Mouse (Mus musculus) midbrain, embryonic 14.5 days (tissue): ENCODE data around the gene Dnajc1. TPM values are rescaled to one million over a fixed set of nuclear protein-coding genes. Genes with fewer than 3 reads are reported as not detected.
A peak's percentile ranks its signal among the peaks of the same experiment; 100 is the strongest.

Experiments
- ATAC-seq: fragments of 200-750 bp; cut with Nextera tagmentation; 2 replicates; pipeline ENCODE4 v1.8.0; 2017; ENCODE audit warnings: moderate number of reproducible peaks, moderate library complexity; ENCODE audit not compliant: low FRiP score, low TSS enrichment
- DNase-seq: peaks from one replicate; pipeline ENCODE4 v3.0.0-alpha.2; 2015
- H3K27ac ChIP-seq: fragments of 300-500 bp; sonication (generic); replicated peaks from 2 replicates; pipeline ENCODE4 v1.5.1; 2014; ENCODE audit warnings: mild to moderate bottlenecking, low read depth, low read length, moderate library complexity
- H3K27me3 ChIP-seq: fragments of 300-500 bp; sonication (generic); 2 replicates; pipeline ENCODE4 v1.6.1; 2014; ENCODE audit warnings: low read length, control low read depth, mixed read lengths; ENCODE audit not compliant: control insufficient read depth, insufficient read depth
- H3K36me3 ChIP-seq: fragments of 300-500 bp; sonication (generic); 2 replicates; pipeline ENCODE4 v1.6.1; 2014; ENCODE audit warnings: low read length, control low read depth; ENCODE audit not compliant: control insufficient read depth, insufficient read depth
- H3K4me1 ChIP-seq: fragments of 300-500 bp; sonication (generic); 2 replicates; pipeline ENCODE4 v1.6.1; 2014; ENCODE audit warnings: mild to moderate bottlenecking, antibody characterized with exemption, low read length, control low read depth; ENCODE audit not compliant: control insufficient read depth, insufficient read depth
- H3K4me2 ChIP-seq: fragments of 300-500 bp; sonication (generic); 2 replicates; pipeline ENCODE4 v1.6.1; 2014; ENCODE audit warnings: mild to moderate bottlenecking, low read length, moderate library complexity
- H3K4me3 ChIP-seq: fragments of 300-500 bp; sonication (generic); replicated peaks from 2 replicates; pipeline ENCODE4 v1.5.1; 2014; ENCODE audit warnings: low read depth, low read length
- H3K9ac ChIP-seq: fragments of 300-500 bp; sonication (generic); replicated peaks from 2 replicates; pipeline ENCODE4 v1.6.1; 2014; ENCODE audit warnings: mild to moderate bottlenecking, low read length, moderate library complexity
- H3K9me3 ChIP-seq: fragments of 300-500 bp; sonication (generic); 2 replicates; pipeline ENCODE4 v1.6.1; 2016; ENCODE audit warnings: low read length, control low read depth, mixed read lengths; ENCODE audit not compliant: control insufficient read depth
- WGBS: fragments of 180-500 bp; shearing (Covaris S2); extraction: QIAGEN DNeasy Blood & Tissue Kit; methylation state at CpG from one replicate; pipeline ENCODE4 v1.1.7; 2014; 5-methylcytosine and 5-hydroxymethylcytosine counted together
- polyA plus RNA-seq: library from polyadenylated mRNA; unstranded; fragments of >200 nt; fragmentation: Nextera tagmentation; extraction: Ambion mirVana; gene quantifications from 2 replicates; pipeline ENCODE4 v1.2.1, GENCODE M21; 2014

Dnajc1 gene
- 20.7 and 22.2 TPM in 2 replicates for polyA plus RNA-seq

GRCm38 (mm10) chr2:18392331-18393021 lies at the start of gene Dnajc1:
Gene Dnajc1, minus strand, starts transcription at chr2:18392830.
- Histone ChIP-seq H3K36me3 (no peaks in the 10 kb centered on the region), H3K9ac (peak within 1 kb of the TSS; percentile 78), H3K4me3 (peak within 1 kb of the TSS; percentile 70), H3K9me3 (no peaks in the 10 kb centered on the region), H3K27ac (peak within 1 kb of the TSS; percentile 97), H3K4me2 (peak within 1 kb of the TSS; percentile 90), H3K4me1 (peaks cover 15% of the 10 kb centered on the region; the same call in 1 of the 2 replicates), H3K27me3 (no peaks in the 10 kb centered on the region)
- ATAC-seq = peak; percentile 100
- WGBS = under 1% methylated on average over 69 of the region's 69 CpGs
- DNase-seq = peak; percentile 97

DNA sequence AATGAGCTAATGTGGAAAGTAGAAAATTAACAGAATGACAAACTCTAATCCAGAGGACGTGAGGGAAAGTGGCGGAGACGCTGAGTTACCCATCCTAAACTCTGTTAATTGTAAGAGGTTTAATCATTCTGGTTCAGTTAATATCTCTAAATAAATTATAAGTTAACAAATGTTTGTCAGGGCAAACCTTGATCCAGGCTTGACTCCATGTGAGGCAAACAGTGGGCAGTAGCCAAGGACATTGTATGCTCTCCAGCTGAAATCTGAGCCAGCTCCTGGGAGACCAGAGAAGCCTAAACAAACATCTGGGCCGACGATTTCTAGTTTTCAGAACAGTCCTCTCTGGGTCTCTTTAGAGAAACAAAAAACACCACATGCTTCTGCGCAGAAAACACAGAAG lies 49.2 kb upstream of the Dnajc1 start:
- no peak overlapping the region for H3K9ac ChIP-seq
- no peak overlapping the region for H3K27ac ChIP-seq
- peak; percentile 14 for DNase-seq
- H3K4me2 ChIP-seq = no peak overlapping the region
- H3K36me3 ChIP-seq = no peaks in the 10 kb centered on the region
- no peaks in the 10 kb centered on the region for H3K4me1 ChIP-seq
- no peaks in the 10 kb centered on the region for H3K9me3 ChIP-seq
- no peak overlapping the region for H3K4me3 ChIP-seq
- no peak for ATAC-seq
- H3K27me3 ChIP-seq = no peaks in the 10 kb centered on the region
- 49% methylated on average over 6 of the region's 6 CpGs for WGBS

- Histone ChIP-seq H3K4me2 (no peak overlapping the region), H3K4me3 (no peak overlapping the region), H3K9ac (no peak overlapping the region), H3K36me3 (no peaks in the 10 kb centered on the region), H3K4me1 (no peaks in the 10 kb centered on the region), H3K9me3 (no peaks in the 10 kb centered on the region), H3K27me3 (no peaks in the 10 kb centered on the region), H3K27ac (no peak overlapping the region)
- WGBS = 91% methylated on average over 3 of the region's 3 CpGs
- no peak for ATAC-seq
- no peak for DNase-seq
Measured at GRCm38 (mm10) chr2:18415242-18415641, 22.6 kb upstream of the Dnajc1 start.

DNA sequence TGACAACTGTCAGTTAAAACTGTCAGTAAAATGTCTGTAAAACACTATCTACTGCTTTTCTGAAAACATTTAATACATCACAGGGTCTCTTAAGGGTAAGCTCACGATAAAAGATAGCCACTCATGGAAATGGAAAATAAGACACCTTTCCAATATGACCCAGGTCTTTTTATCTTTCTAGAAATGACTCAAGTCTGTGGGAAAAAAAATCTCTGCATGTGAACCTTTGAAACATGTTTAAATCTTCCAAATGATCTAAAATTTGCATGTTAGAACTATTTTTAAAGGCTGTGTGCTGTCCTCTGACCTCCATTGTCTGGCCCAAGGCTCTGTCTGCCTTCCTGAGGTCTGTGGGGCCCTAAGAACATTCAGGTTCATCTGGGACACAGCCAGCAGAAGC lies 11.0 kb upstream of the Dnajc1 start:
- WGBS = 83% methylated on average over 1 of the region's 1 CpGs
- H3K27ac ChIP-seq = no peak overlapping the region
- H3K36me3 ChIP-seq = no peaks in the 10 kb centered on the region
- H3K4me2 ChIP-seq = no peak overlapping the region
- no peaks in the 10 kb centered on the region for H3K27me3 ChIP-seq
- no peak for DNase-seq
- no peak overlapping the region for H3K4me3 ChIP-seq
- H3K9ac ChIP-seq = no peak overlapping the region
- H3K9me3 ChIP-seq = no peaks in the 10 kb centered on the region
- no peaks in the 10 kb centered on the region for H3K4me1 ChIP-seq
- no peak for ATAC-seq

- no peak overlapping the region for H3K27ac ChIP-seq
- DNase-seq (no peak), ATAC-seq (no peak)
- no peaks in the 10 kb centered on the region for H3K9me3 ChIP-seq
- H3K4me1 ChIP-seq = no peaks in the 10 kb centered on the region
- no peak overlapping the region for H3K9ac ChIP-seq
- no peaks in the 10 kb centered on the region for H3K27me3 ChIP-seq
- H3K36me3 ChIP-seq = no peaks in the 10 kb centered on the region
- WGBS = 83% methylated on average over 2 of the region's 2 CpGs
- no peak overlapping the region for H3K4me2 ChIP-seq
- H3K4me3 ChIP-seq = no peak overlapping the region
Measured at GRCm38 (mm10) chr2:18401771-18402170, 9.1 kb upstream of the Dnajc1 start.

DNA sequence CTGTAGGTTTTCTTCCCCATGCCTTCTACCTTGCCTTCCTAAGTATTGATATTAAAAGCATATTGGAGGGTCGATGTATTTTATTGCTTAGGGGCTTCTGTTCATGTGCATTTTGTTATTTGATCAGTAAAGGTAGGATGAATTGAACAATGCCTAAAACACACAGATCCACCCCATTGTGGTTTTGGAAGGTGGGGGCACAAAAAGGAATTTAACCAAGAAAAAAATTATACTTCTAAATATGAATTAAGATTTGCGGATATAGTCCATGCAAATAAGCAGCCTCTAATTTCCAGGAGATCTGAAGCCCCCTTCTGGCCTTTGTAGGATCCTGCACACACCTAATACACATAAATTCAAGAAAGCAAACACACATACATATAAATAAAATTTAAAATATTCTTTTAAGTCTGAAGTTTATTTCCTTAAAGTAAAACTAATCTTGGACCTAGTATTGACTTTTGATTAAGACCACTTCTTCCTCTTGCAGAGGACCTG lies 441 bp upstream of the Dnajc1 start:
- Histone ChIP-seq H3K36me3 (no peaks in the 10 kb centered on the region), H3K9ac (peak overlapping the region; percentile 78), H3K9me3 (no peaks in the 10 kb centered on the region), H3K27ac (peak overlapping the region; percentile 97), H3K4me1 (peaks cover 15% of the 10 kb centered on the region; the same call in 1 of the 2 replicates), H3K27me3 (no peaks in the 10 kb centered on the region), H3K4me2 (peak overlapping the region; percentile 90), H3K4me3 (peak overlapping the region; percentile 70)
- no peak for ATAC-seq
- DNase-seq = peak; percentile 46
- 68% methylated on average over 2 of the region's 2 CpGs for WGBS

DNA sequence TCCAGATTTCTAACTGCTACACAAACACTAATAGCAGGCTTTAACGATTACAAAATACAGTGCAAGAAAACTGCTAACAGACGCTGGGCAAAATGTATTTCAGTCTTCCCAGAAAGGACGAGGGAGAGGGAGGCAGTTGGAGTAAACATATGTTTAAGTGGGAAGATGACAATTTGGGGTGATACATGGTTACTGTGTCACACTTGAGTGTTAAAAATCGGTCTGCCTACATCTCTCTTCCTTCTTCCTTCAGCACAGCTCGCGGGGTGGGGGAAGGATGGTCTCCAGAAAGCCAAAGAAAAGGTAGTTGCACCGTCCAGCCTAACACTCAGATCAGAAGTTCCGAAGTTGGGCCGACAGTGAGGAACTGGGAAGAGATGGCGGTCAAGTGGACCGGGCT lies 769 bp downstream of the Dnajc1 start:
- DNase-seq (no peak), ATAC-seq (no peak)
- Histone ChIP-seq H3K36me3 (no peaks in the 10 kb centered on the region), H3K9me3 (no peaks in the 10 kb centered on the region), H3K27me3 (no peaks in the 10 kb centered on the region), H3K4me3 (peak overlapping the region; percentile 70), H3K9ac (peak overlapping the region; percentile 78), H3K4me2 (peak overlapping the region; percentile 90), H3K27ac (peak overlapping the region; percentile 97), H3K4me1 (peaks cover 15% of the 10 kb centered on the region; the same call in 1 of the 2 replicates)
- under 1% methylated on average over 11 of the region's 11 CpGs for WGBS

GRCm38 (mm10) chr2:18389631-18390030 lies 3.0 kb downstream of the Dnajc1 start:
- Histone ChIP-seq H3K4me2 (no peak overlapping the region), H3K36me3 (no peaks in the 10 kb centered on the region), H3K4me1 (peaks cover 15% of the 10 kb centered on the region; the same call in 1 of the 2 replicates), H3K9me3 (no peaks in the 10 kb centered on the region), H3K4me3 (no peak overlapping the region), H3K27me3 (no peaks in the 10 kb centered on the region), H3K9ac (no peak overlapping the region), H3K27ac (no peak overlapping the region)
- DNase-seq = no peak
- no peak for ATAC-seq
- 97% methylated on average over 1 of the region's 1 CpGs for WGBS

GRCm38 (mm10) chr2:18381662-18382061 lies 11.0 kb downstream of the Dnajc1 start:
- Histone ChIP-seq H3K27ac (no peak overlapping the region), H3K4me1 (no peaks in the 10 kb centered on the region), H3K36me3 (no peaks in the 10 kb centered on the region), H3K9me3 (no peaks in the 10 kb centered on the region), H3K4me2 (no peak overlapping the region), H3K4me3 (no peak overlapping the region), H3K27me3 (no peaks in the 10 kb centered on the region), H3K9ac (no peak overlapping the region)
- ATAC-seq (no peak), DNase-seq (peak; percentile 51)
